Mouse (Mus musculus): ENCODE data around the gene Acad9.

- TF ChIP-seq MAFK (IDR thresholded peaks at IDR 0.05; ENCODE audit: insufficient read depth, low read depth, low read length) (no peak), ZNF384 (IDR thresholded peaks at IDR 0.05; ENCODE audit: low read depth, low read length) (no peak), ZC3H11A (IDR thresholded peaks at IDR 0.05; ENCODE audit: borderline replicate concordance, low read depth, low read length) (no peak)
Observed at GRCm38 (mm10) chr3:36138171-36138660, 72.4 kb downstream of the Acad9 start.

All from ES-E14 (cell line).